Mouse (Mus musculus) kidney, embryonic 14.5 days (tissue): ENCODE measurements around the gene Gng12. TPM values are rescaled to one million over a fixed set of nuclear protein-coding genes. Genes with fewer than 3 reads are reported as not detected.
"Not testable (repeated sequence)": the region's sequence is repeated elsewhere in the genome, so short reads cannot be mapped to it uniquely, and the experiment has no call there.

ENCODE experiments used
- ATAC-seq: fragments of 200-750 bp; cut with Nextera tagmentation; 2 replicates; pipeline ENCODE4 v1.8.0; 2017; ENCODE audit warnings: moderate number of reproducible peaks, mild to moderate bottlenecking, moderate TSS enrichment, moderate library complexity; ENCODE audit not compliant: low FRiP score, low TSS enrichment
- H3K27ac ChIP-seq: fragments of 300-500 bp; sonication (generic); 2 replicates; pipeline ENCODE4 v1.5.1; 2014; ENCODE audit warnings: low read depth, mild to moderate bottlenecking, low read length, moderate library complexity, mixed read lengths
- H3K27me3 ChIP-seq: fragments of 300-500 bp; sonication (generic); 2 replicates; pipeline ENCODE4 v1.6.1; 2014; ENCODE audit warnings: mild to moderate bottlenecking, low read length; ENCODE audit not compliant: control insufficient read depth, insufficient read depth
- H3K36me3 ChIP-seq: fragments of 300-500 bp; sonication (generic); 2 replicates; pipeline ENCODE4 v1.6.1; 2014; ENCODE audit warnings: low read length, mixed read lengths; ENCODE audit not compliant: control insufficient read depth, insufficient read depth
- H3K4me1 ChIP-seq: fragments of 300-500 bp; sonication (generic); 2 replicates; pipeline ENCODE4 v1.6.1; 2014; ENCODE audit warnings: low read length, mixed read lengths; ENCODE audit not compliant: control insufficient read depth, insufficient read depth
- H3K4me2 ChIP-seq: fragments of 300-500 bp; sonication (generic); replicated peaks from 2 replicates; pipeline ENCODE4 v1.6.1; 2014; ENCODE audit warnings: low read depth, mild to moderate bottlenecking, low read length
- H3K4me3 ChIP-seq: fragments of 300-500 bp; sonication (generic); 2 replicates; pipeline ENCODE4 v1.5.1; 2014; ENCODE audit warnings: mild to moderate bottlenecking, low read length
- H3K9ac ChIP-seq: fragments of 300-500 bp; sonication (generic); 2 replicates; pipeline ENCODE4 v1.6.1; 2014; ENCODE audit warnings: low read depth, mild to moderate bottlenecking, low read length, moderate library complexity
- H3K9me3 ChIP-seq: fragments of 300-500 bp; sonication (generic); 2 replicates; pipeline ENCODE4 v1.6.1; 2016; ENCODE audit warnings: low read length; ENCODE audit not compliant: control insufficient read depth
- WGBS: fragments of 180-500 bp; shearing (Covaris S2); extraction: QIAGEN DNeasy Blood & Tissue Kit; methylation state at CpG from one replicate; pipeline ENCODE4 v1.1.7; 2014; 5-methylcytosine and 5-hydroxymethylcytosine counted together
- polyA plus RNA-seq: library from polyadenylated mRNA; unstranded; fragments of >200 nt; fragmentation: Nextera tagmentation; extraction: Ambion mirVana; gene quantifications from 2 replicates; pipeline ENCODE4 v1.2.1, GENCODE M21; 2014

The Gng12 gene
- polyA plus RNA-seq, 1 experiment from 2014 or later: 108 TPM

DNA sequence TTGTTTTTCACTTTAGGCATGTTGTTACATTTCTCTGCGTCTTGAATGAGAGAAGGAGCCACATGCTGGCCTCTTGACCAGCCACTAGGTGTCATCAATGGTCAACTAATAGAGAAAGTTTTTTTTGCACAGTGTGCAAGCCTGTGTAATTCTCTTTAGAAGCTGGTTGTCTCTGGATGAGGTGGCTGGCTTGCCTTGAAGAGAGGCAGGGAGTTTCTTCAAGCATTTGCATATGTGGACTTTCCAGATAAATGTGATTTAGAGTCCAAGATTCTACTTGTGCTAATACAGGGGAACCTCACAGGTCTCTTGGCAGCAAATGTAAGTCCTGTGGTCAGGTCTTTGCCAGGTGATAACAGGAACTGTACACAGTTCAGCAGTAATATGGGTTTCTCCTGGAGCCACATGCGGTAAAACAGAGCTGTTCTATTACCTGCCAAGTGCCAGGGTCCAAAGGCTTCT is 66.4 kb downstream of the Gng12 start:
- 28% methylated on average over 2 of the region's 2 CpGs for WGBS
- H3K4me1 ChIP-seq: no peaks in the 10 kb centered on the region; the same call in 1 of the 2 replicates
- H3K9ac ChIP-seq: no peak overlapping the region
- no peaks in the 10 kb centered on the region for H3K27me3 ChIP-seq
- no peak overlapping the region for H3K27ac ChIP-seq
- H3K4me3 ChIP-seq: no peak overlapping the region
- peak; percentile 91 for ATAC-seq
- no peak overlapping the region for H3K4me2 ChIP-seq
- H3K36me3 ChIP-seq: no peaks in the 10 kb centered on the region
- no peaks in the 10 kb centered on the region for H3K9me3 ChIP-seq

- Histone ChIP-seq H3K27ac (no peak overlapping the region), H3K9me3 (no peaks in the 10 kb centered on the region), H3K4me2 (no peak overlapping the region), H3K9ac (no peak overlapping the region), H3K36me3 (no peaks in the 10 kb centered on the region), H3K4me3 (no peak overlapping the region), H3K27me3 (no peaks in the 10 kb centered on the region), H3K4me1 (peaks cover 4% of the 10 kb centered on the region)
- WGBS: 65% methylated on average over 1 of the region's 1 CpGs
- ATAC-seq: no peak
These were observed 66.9 kb downstream of the Gng12 start for GRCm38 (mm10) chr6:66963068-66963467.

DNA sequence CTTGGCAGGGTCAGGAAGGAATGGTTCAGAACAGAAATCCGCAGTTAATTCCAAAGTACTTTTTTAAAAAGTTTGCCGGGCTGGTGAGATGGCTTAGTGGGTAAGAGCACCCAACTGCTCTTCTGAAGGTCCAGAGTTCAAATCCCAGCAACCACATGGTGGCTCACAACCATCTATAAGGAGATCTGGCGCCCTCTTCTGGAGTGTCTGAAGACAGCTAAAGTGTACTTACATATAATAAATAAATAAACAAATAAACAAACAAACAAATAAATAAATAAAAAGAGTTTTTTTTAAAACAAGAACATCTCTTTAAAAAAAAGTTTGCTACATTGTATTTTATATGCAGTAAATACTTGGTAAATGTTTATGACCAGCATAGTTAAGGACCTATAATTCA is 67.5 kb downstream of the Gng12 start:
- H3K4me1 ChIP-seq, H3K27ac ChIP-seq, ATAC-seq, H3K4me3 ChIP-seq, H3K4me2 ChIP-seq, H3K36me3 ChIP-seq, H3K27me3 ChIP-seq, H3K9me3 ChIP-seq, H3K9ac ChIP-seq: not testable (repeated sequence)
- 88% methylated on average over 3 of the region's 3 CpGs for WGBS

- Histone ChIP-seq H3K4me2 (no peak overlapping the region), H3K9ac (no peak overlapping the region), H3K27me3 (no peaks in the 10 kb centered on the region), H3K27ac (no peak overlapping the region), H3K36me3 (no peaks in the 10 kb centered on the region), H3K9me3 (no peaks in the 10 kb centered on the region), H3K4me3 (no peak overlapping the region), H3K4me1 (peaks cover 7% of the 10 kb centered on the region)
- no peak for ATAC-seq
- 63% methylated on average over 4 of the region's 4 CpGs for WGBS
These were observed 68.0 kb downstream of the Gng12 start for GRCm38 (mm10) chr6:66964222-66964621.

GRCm38 (mm10) chr6:66965203-66965602 is 69.0 kb downstream of the Gng12 start:
- H3K4me1 ChIP-seq: peaks cover 7% of the 10 kb centered on the region
- H3K4me3 ChIP-seq: no peak overlapping the region
- no peak for ATAC-seq
- H3K27ac ChIP-seq: no peak overlapping the region
- H3K9ac ChIP-seq: no peak overlapping the region
- 84% methylated on average over 4 of the region's 4 CpGs for WGBS
- H3K36me3 ChIP-seq: no peaks in the 10 kb centered on the region
- no peaks in the 10 kb centered on the region for H3K27me3 ChIP-seq
- no peak overlapping the region for H3K4me2 ChIP-seq
- H3K9me3 ChIP-seq: no peaks in the 10 kb centered on the region

DNA sequence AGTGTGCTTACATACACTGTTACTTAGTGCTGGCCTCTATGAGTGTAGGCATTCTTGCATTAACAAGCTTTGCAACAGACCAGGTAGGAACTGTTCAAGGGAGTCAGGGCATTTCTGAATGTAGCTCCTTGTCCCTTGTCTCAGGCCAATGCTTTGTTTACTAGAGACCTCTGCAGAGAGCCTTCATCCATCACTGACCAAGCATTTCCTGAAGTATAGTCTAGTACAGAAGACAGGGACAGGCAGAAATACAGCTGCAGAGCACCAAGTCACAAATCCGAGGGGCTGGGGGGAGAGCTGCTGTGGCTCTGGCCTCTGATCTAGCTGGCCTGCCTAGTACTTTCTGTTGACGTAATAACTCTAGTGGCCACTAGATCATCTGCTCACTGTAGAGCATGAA is 71.6 kb downstream of the Gng12 start:
- peak; percentile 80 for ATAC-seq
- H3K27ac ChIP-seq: no peak overlapping the region
- 9% methylated on average over 2 of the region's 2 CpGs for WGBS

DNA sequence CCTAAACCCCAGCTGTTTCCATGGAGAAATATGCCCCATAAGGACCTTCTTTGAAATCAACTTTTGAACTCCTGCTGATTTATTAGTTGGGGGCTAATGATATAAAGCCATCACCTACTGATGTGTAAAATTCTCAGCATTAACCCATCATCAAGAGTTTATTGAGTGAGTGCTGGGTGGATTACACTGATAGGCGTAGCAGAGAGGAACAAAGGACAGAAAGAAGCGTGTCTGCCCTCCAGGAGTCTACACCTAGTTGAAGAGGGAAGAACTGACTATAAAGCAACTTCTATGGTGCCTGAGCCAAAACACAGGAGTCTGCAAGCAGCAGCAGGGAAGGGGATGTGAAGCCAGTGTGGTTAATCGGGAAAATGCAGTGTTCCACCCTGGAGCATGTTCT is 73.2 kb downstream of the Gng12 start:
- H3K27me3 ChIP-seq: no peaks in the 10 kb centered on the region
- H3K27ac ChIP-seq: no peak overlapping the region
- no peak overlapping the region for H3K4me2 ChIP-seq
- no peak for ATAC-seq
- H3K4me3 ChIP-seq: no peak overlapping the region
- H3K9me3 ChIP-seq: no peaks in the 10 kb centered on the region
- H3K9ac ChIP-seq: no peak overlapping the region
- H3K36me3 ChIP-seq: no peaks in the 10 kb centered on the region
- 58% methylated on average over 3 of the region's 3 CpGs for WGBS
- H3K4me1 ChIP-seq: peaks cover 14% of the 10 kb centered on the region

More for the DNA sequence above, 71.6 kb downstream of the Gng12 start:
- Histone ChIP-seq H3K4me3 (no peak overlapping the region), H3K4me2 (no peak overlapping the region), H3K4me1 (peaks cover 9% of the 10 kb centered on the region), H3K9ac (no peak overlapping the region), H3K9me3 (no peaks in the 10 kb centered on the region), H3K27me3 (no peaks in the 10 kb centered on the region), H3K36me3 (no peaks in the 10 kb centered on the region)

DNA sequence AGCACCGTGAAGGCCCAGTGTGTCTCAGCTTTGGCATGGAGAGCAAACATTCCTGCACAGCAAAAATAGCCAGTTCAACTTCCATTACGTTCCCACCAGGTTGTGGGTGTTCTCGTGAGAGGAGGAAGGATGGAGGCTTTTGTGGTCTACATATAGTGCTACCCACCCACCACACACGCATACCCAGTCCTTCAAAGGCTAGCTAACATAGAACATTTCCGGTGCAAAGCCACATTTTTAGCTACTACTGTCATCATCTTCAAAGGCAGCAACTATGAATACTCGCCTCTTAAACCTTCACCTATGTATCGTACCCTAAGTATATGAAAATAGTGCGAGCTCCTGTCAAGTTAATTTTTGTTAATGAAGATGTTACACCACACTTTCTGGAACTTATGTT is 76.1 kb downstream of the Gng12 start:
- Histone ChIP-seq H3K9me3 (no peaks in the 10 kb centered on the region), H3K36me3 (no peaks in the 10 kb centered on the region), H3K27ac (no peak overlapping the region), H3K4me3 (no peak overlapping the region), H3K9ac (no peak overlapping the region), H3K4me2 (no peak overlapping the region), H3K4me1 (peaks cover 14% of the 10 kb centered on the region), H3K27me3 (no peaks in the 10 kb centered on the region)
- no peak for ATAC-seq
- WGBS: 87% methylated on average over 8 of the region's 8 CpGs

DNA sequence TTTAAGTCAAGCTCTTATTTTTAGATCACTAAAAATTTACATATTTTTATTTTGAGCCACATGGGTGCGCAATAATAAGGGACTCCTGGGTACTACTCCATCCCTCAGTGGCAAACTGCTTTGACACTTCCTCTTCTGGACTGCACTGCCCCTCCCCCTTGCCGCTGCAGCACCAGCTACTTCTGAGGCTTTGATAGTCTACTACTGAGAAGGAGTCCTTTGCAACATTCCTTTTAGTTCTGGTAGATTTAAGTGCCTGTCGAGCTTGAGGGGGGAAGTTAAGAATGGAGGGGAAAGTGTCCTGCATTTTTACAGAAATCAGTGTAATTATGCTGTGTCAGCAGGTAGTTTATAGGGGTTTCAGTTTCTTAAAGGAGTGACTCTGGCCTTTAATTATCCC is 77.0 kb downstream of the Gng12 start:
- Histone ChIP-seq H3K4me1 (peaks cover 9% of the 10 kb centered on the region), H3K27me3 (no peaks in the 10 kb centered on the region), H3K9me3 (no peaks in the 10 kb centered on the region), H3K4me3 (no peak overlapping the region), H3K9ac (no peak overlapping the region), H3K36me3 (no peaks in the 10 kb centered on the region), H3K27ac (no peak overlapping the region), H3K4me2 (no peak overlapping the region)
- ATAC-seq: peak; percentile 63; the same call in 1 of the 2 replicates
- WGBS: 15% methylated on average over 3 of the region's 3 CpGs
